Mouse (Mus musculus) inflammation-experienced regulatory T-cells, adult 6 months (primary cell): Measurements from ENCODE around the gene Rcc1l. TPM values are rescaled to one million over a fixed set of nuclear protein-coding genes. Genes with fewer than 3 reads are reported as not detected.

Experiments used
- ATAC-seq: one replicate; pipeline ENCODE4 v1.8.0; 2017
- polyA plus RNA-seq, 3 experiments: library from polyadenylated mRNA; unstranded; fragments of 100-300 nt; shearing (Covaris generic); gene quantifications; one replicate each; pipeline ENCODE4 v1.2.1; 2017

The Rcc1l gene
- 1 to 10 TPM; 2.1 to 3.9 (median 2.2) TPM for polyA plus RNA-seq

DNA sequence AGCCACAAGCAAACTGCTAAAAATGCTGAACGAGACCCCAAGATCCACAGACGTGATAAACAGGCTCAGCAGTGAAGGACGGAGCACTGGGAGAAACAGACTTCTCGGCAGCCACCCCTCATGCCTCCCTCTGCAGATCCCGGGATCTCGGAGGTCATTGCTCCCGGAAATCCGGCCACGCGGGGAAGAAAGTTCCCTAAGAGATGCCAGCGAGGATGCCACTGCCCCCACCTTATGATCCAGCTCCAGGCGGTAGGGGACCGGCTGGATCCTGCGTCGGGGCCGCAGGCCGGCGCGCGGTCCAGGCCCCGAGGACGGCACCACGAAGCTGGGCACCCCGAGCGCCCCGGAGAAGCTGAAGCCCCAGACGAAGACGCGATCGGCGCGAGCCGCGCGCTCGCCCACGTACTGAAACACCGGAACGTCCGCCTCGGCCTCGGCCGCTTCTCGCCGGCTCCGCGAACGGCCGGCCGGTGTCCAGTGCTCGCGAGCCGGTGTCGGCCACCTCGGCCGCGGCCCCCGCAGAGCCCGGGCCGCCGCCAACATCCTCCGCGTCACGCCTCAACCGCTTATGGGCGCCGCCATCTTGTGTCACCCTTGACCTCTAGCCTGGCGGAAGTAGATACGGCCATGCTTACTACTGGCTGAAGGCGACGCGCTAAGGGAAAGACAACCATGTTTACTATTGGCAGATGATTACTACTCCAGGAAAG, at the start of gene Rcc1l:
TSS of gene Rcc1l (minus strand) at position 606 of the 713 bp plus-strand sequence.
- ATAC-seq, result peak; percentile 97

DNA sequence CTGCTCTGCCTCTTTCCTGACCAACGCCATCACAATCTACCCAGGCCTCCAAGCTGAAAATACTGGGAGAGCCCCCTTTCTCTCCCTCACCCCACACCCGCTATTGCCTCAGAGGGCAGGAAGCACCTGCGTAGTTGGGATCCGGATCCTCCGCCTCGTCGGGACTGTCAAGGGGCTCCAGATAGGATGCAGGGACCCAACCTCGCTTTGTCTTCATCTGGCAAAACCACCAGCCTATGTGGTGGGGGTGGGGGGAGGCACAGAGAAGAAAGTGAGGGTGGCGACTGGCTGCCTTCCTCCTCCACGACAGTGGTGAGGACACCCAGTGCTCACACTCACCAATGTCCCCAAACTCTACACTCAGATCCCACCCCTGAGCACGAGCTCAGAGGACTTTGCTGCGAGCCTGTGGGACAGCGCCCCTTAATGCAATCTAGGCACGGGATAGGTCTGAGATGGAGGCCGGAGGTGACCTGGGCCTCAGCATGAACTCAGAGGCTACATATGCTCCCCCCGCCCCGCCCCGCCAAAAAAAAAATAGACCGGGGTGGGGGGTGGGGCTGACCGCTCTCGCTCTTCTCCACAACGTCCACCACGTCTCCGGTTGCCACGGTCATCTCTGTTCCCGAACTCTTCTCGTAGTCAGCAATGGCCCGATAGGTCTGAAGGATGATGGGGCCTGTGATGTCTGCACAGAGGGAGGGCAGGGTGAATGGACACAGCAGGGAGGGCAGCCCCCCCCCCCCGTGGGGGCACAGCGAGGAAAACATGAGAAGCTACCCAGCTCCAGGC, 48.7 kb upstream of the Rcc1l start:
- ATAC-seq, result no peak

DNA sequence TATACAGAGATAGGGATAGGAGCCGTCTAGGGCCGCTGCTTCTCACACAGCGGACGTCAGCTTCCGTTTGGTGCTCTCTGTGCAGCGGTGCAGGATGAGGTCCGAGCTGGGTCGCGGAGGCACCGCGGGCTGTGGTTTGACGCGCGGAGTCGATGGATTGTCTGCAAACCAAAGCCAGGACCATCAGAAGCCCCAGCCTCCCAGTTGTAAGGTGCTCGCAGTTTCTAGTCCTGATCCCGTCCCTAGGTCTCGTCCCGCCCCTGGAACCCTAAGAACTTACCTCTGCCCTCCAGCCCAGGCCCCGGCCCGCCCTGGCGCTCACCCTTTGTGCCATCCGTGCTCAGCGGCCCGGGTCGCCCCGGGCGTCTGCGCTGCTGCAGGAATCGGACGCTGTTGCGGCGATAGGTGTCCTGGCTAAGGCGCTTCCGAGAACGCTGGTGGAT, 45.2 kb upstream of the Rcc1l start:
- no peak for ATAC-seq

DNA sequence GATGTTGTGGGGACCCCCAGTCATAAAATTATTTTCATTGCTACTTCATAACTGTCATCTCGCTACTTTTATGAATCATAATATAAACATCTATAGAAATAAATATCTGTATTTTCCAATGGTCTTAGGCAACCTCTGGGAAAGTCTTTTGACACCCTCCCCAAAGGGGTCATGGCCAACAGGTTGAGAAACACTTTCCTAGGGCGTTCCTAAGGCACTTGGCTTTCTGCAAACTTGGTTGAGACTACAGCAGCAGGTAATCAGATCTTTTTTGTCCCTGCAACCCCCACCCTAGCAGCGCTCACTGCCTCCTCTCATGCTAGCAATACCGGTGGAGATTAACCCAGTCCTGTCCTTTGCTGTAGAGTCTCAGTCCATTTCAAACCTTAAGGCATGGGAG, 44.7 kb upstream of the Rcc1l start:
- no peak for ATAC-seq

DNA sequence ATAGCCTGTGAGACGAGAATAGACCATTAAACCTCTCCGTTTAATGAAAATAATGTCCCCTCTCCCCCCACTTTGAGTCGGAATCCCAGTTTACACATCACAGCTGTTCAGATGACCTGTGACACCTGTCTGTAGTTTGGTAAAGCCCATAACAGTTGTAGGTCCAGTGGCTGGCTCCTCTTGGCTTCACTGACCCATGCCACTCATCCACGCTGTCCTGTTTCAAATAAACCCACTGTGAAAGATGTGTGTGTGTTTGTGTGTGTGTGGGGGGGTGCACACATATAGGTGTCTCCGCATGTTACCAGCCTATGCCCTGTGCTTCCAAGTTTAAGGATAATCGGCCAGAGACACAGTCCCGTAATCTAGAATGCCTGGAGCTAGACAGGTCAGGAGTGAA, 41.3 kb upstream of the Rcc1l start:
- ATAC-seq, result no peak

DNA sequence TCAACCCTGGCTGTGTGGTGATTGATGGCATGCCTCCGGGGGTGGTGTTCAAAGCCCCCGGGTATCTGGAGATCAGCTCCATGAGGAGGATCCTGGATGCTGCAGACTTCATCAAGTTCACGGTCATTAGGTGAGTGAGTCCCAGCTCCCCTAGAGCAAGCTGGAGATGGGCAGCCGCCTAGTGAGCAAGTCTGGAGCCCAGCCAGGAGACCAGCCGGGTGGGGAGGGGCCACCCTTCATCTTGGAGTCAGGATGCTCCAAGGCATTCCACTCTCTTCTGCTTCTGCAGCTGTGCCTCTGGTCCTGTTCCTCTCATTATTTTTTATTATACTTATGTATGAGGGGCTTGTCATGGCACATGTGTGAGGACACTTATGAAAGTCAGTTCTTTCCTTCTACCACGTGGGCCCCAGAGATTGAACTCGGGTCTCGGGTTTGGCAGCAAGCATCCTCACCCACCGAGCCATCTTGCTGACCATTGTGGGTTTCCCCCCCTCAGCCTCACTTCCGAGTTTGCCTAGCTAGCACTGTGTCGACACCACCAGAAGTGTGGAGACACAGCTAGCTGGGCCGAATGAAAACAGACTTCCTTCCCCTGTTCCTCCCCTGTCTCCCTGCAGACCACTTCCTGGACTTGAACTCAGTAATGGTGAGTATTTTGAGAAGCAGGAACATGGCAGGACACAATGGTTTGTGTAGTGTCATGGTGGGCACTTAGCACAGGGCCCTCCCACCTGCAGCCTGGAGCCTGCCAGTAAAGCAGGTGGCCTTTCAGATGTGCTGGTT, 37.6 kb upstream of the Rcc1l start:
- peak; percentile 50 for ATAC-seq

DNA sequence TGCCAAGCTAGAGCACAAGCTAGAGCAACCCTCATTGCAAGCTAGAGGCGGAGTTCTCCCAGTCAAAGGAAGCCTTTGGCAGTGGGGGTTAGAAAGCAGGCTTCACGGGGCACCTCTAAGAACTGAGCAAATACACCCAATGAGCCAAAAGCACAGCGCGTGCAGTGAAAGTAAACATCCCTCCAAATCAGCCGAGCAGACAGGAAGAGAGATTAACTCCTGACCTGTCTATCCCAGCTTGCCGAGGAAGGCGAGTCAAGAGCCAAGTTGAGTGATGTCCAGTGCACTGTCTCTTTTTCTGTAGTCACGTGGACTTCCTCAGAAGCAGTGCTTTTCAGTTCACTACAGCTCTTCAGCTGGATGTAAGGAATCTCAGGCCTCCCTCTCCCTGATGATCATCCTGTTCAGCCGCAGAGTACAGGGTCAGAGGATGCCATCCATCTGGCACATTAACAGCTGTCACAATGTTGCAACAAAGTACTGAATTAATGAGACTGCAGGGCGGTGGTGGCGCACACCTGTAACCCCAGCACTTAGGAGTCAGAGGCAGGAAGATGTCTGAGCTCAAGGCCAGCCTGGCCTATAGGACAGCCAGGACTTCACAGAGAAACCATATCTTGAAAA, 33.5 kb upstream of the Rcc1l start:
- ATAC-seq, result no peak

DNA sequence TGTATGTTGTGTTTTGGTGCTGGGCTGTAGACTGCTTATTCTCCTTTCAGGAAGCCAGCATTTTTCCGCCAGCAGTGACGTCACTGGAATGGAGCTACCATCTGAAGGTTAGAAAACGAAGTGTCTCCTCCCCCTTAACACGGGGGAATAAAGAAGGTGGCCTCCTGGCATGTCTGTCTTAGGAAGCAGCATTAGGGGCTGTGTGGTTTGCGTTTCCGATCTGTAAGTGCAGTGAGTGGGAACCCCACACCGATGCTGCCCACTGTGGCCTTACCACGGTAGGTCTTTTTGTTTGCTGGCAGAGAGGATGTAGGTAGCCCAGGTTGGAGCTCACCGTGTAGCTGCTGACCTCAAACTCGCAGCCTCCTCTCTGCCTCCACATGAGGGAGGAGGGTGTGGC, 30.1 kb upstream of the Rcc1l start:
- no peak for ATAC-seq

DNA sequence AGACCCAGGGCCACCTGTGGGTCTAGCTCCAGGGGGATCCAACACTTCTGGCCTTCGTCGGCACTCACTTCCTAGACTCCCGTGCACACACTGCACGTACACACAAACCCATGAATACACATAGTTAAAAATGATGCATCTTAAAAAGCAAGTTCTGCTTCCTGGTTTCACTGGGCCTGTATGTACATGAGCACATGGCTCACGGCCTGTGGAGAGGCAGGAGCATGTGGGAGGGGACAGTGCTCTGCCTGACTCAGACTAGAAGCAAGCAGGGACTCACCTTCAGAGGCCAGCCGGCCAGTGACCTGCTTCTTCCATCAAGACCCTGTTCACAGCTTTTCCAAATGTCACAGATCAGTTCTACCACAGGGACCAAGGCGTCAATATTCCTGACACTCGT, 17.1 kb upstream of the Rcc1l start:
- ATAC-seq, result no peak

DNA sequence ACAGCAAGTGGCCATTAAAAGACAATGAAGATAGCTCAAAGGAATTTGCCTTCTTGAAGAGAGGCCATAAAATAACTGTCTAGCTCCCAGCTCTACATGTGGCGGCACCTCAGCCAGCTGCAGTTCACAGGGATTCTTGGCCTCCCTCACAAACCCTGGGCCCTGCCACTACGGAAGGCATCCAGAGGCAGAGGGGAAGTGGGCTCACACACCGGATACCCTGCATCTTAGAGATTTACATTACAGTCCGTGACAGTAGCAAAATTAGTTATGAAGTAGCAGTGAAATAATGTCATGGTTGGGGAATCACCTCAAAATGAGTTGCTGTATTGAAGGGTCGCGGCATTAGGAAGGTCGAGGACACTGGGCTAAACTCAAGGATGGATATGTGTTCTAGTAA, 12.0 kb upstream of the Rcc1l start:
- ATAC-seq, result no peak

DNA sequence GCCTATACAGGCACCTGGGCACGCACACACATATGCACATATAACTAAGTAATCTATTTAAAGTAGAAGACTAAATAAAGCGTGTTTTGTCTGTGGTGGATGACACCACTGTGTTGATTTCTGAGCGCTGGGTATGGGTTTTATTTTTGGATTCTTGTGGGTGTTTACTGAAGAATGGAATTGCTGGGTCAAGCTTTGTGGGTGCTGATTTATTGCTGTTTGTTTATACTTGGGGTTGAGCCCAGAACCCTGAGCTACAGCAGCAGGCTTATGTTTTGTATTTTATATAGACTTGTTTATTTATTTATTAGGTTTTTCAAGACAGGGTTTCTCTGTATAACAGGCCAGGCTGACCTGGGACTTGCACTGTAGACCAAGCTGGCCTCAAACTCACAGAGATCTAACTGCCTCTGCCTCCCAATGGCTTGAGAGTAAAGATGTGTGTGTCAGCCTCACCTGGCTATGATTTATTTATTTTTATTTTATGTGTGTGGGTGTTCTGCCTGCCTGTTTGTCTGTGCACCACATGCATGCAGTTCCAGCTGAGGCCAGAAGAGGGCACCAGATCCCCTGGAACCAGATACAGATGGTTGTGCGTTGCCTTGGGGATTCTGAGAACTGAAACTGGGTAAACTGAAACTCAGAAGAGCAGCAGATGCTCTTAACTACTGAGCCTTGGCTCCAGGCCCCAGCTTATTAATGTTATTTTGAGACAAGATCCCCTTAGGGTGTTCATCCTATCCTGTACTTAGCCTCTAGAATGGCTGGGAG, 10.6 kb upstream of the Rcc1l start:
- peak; percentile 16 for ATAC-seq

DNA sequence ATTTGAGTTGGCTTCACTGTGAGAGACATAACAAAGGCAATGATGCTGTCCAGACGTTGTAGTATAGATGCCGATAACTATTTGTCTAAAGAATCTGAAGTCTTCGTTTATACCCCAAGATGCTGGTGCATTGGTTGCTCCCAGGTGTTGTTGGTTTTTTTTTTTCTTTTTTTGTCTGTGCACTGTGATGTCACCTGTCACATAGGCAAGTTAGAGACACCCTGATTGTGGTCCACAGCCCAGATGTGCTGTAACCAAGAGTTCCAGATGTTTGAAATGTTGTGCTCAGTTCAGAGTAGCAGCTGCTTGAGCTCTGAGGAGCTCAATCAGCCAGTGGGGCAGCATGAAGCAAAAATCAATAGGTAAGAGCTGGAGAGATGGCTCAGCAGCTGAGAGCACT, 9.5 kb upstream of the Rcc1l start:
- ATAC-seq, result no peak

DNA sequence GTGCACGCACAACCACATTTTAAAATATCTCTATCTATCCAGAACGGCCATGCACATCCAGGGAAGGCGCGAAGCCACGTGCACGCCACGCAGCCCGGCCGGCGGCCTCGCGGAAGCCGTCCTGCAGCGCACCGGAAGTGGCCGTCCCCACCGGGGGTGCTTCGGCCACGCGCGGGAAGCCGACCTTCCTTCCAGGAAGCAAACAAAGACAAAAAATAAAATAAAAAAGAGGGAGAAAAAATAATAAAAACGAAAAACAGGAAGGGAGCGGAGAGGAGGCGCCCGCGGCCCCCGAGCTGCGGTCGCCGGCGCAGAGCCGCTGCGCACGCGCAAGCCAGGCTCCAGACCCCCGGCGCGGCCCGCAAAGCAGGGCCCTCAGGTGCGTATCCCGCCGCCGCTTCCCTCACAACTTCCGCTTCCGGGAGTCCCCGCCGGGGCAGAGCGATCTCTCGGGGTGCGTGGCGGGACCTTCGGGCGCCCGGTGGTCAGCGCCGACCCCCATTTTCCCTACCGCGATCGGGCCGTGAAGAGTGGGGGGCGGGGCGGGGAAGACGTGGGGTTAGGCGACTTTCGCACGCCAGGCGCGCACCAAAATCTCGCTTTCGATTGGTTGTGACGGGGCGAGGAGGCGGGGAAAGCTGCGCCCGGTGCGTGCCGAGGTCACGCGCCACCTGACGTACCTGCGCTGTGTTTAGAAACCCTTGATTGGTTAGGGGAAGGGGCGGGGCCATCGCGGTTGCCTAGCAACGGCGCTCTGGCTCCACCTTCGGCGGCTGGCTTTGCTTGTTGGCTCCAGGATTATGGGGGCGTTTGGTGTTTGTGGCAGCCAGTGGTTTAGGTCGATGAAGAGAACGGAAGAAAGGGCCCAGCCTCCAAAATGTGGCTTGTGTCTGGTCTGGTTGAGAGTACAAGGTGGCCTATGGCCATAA, 7.6 kb upstream of the Rcc1l start, which contains the start of gene Gtf2ird2:
TSS of gene Gtf2ird2 (plus strand) at position 140 of the 929 bp plus-strand sequence.
- peak; percentile 88 for ATAC-seq

DNA sequence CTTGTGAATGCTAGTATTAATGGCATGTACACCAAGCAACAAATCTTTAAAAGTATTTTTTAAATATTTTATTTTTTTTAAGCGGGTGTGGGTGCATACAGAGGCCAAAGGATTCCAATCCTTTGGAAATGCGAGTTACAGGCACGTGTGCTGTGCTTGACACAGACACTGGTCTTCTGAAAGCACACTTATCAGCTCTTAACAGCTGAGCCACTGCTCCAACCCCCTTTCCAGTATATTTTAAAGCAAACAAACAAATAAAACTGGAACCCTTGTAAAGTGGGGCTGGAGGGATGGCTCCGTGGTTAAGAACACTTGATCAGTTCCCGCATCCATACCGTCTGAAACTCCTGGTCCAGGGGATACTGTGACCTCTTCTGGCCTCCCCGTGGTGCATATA, 6.6 kb upstream of the Rcc1l start:
- no peak for ATAC-seq

DNA sequence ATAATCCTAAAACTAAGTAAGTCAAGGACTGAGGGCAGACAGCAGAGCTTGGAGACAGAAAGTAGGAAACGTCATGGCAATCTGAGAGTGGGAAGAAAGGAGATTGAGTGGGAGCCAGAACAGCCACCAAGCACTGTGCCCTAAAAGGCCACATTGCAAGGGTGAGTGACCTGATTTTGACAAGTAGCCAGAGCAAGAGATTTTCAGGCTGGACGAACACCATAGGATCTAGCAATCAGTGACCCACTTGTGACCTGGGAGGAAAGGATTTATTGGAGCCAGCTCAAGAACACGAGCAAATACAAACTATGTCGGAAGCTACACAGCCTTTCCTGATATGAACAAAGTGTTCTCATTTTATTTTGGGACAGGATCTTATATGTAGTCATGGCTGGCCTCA, 6.2 kb upstream of the Rcc1l start:
- no peak for ATAC-seq

DNA sequence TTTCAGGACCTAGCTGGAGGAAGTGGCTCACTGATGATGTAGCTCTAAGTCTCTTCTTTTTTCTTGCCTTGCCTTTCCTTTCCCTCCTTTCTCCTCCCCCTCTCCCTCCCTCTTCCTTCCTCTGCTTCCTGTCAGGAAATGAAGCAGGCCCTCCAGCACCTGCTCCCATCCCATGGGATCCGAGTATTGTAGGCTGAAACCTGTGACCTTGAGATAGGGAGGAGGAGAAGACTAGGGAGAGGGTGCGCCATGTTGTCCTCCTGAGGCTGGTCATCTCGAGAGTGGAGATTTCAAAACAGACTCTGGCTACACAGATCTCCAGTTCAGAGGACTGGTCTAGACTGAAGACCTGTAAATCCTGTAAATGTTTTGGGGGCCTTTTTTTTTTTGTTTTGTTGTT, 5.6 kb upstream of the Rcc1l start:
- no peak for ATAC-seq

DNA sequence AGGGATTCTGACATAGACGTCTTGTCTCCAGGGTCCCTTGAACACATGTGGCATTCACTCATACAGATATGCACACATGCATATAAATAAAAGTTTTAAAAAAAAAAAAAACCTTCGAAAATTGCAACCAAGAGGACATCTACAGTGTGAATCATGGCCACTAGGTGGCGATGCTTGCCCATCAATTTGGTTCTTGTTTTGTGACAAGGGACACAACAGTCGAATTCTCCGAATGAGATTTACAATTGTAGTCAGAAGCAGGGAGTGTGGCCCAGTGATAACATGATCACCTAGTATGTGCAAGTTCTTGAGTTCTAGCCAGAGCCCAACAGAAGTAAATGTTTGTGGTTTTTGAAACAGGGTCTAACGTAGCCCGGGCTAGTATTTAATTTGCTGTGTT, 3.3 kb upstream of the Rcc1l start:
- peak; percentile 14 for ATAC-seq

DNA sequence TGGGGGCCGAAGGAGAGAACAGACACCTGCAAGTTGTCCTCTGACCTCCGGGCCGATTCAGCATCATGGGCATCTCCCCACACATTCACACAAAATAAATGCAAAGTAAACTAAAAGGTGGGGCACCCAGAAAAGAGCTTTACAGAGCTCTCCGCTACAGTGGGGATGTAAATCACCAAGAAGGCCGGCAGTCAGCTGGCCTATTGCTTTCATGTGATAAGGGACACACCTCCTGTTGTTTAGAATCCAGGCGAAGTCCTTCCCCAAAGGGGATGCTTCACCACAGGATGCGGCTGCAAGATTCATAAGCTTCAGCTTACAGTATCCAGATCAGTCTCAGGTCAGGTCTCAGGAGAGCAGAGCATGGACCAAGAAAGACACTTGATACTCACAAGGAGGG, 2.0 kb upstream of the Rcc1l start:
- ATAC-seq, result no peak

DNA sequence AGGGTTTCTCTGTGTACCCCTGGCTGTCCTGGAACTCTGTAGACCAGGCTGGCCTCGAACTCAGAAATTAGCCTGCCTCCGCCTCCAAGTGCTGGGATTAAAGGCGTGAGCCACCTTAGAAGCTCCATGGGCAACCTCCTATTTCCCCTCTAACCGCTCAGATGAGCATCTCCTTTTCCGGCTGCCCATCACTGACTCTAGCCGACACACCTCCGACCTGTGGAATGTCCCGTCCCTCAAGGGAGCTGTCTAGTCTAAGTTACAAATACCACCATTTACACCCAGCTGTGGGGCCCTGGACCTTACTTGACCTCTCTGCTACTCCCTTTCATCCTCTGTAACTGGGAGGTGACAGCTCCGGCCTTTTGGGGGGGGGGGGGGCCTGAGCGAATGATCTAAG, 878 bp downstream of the Rcc1l start:
- ATAC-seq, result no peak

DNA sequence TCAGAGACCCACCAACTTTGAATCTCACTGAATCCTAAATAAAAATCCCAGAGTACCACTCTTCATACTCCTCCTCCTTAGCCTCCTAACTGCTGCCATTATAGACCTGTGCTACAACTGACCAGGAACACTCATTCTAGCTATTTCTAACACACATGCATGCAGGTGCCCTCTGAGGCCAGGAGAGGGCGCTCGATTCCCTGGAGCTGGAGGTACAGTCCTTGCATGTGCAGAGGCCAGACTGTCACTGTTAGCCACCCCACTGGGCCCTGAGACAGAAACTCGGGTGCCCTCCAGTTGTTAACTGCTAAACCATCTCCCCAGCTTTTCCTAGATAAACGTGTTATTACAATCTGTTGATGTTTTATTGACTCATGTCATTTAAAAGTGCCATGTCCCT, 3.4 kb downstream of the Rcc1l start:
- ATAC-seq, result no peak

DNA sequence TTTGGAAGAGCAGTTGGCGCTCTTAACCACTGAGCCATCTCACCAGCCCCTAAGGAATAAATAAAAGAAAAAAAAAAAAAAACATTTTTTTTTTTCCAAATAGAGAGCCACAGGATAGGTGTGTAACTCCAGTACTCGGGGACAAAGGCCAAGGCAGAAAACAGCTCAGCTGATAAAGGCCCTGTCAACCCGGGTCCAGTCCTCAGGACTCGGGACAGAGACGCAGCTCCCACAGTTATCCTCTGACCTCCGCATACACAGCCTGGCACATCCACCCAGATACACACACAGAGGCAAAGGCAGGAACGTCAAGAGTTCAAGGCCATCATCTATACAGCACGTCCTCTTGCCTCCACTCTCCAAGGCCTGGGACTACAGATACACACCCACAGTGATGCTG, 6.4 kb downstream of the Rcc1l start:
- ATAC-seq, result no peak
